Mouse (Mus musculus) Muller cell, postnatal 12 days (primary cell): ENCODE results near the gene Asap2.

Source experiments
- DNase-seq: peaks from one replicate; pipeline ENCODE4 v3.0.0-alpha.2; 2015; ENCODE audit errors: inconsistent ontology term

Gene Asap2

DNA sequence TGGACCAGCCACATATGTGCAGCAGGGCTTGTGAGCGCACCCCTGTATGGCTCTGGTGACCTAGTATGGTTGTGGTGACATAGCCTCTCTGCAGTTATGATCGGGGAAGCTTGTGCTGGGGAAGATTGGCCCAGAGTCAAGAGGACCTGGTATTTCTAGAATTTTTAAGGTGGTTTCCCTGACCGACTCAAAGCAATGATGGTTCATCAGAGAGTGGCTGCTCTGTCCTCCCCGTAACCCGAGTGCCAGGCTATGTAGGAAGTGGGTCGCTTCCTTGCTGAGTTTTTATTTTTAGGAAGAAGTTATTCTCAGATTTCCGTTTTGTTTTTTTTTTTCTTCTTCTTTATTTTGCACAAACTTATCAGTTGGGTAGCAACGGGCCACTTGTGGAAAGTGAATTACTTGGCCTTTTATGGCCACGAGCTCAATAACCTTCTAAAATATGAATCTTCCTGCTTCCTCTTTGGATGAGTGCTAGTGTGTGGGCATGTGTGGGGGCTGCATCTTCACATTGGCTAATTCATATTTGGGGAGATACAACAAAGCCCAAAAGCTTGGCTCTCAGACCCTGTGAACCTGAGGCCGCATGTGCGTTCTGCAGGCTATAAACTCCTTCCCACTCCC lies 218.0 kb downstream of the Asap2 start:
- DNase-seq: no peak

DNA sequence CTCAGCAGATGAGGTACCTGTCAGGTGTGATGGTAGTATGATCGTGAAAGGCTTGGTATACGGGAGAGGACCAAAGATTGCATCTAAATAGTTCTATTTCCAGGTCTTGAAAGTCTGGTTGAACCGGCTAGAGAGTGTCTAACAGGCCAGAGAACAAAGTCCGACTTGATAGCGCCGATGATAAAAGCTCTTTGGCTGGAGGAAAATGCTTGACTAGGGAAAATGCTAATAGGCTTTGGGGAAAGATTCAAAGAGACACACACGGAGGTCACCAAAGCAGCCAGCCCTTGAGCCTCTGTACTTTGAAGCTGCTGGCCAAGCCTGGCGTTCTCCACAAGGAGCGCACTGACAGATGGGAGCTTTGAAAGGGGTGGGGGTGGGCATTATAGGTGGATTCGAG lies 219.0 kb downstream of the Asap2 start:
- DNase-seq: no peak

DNA sequence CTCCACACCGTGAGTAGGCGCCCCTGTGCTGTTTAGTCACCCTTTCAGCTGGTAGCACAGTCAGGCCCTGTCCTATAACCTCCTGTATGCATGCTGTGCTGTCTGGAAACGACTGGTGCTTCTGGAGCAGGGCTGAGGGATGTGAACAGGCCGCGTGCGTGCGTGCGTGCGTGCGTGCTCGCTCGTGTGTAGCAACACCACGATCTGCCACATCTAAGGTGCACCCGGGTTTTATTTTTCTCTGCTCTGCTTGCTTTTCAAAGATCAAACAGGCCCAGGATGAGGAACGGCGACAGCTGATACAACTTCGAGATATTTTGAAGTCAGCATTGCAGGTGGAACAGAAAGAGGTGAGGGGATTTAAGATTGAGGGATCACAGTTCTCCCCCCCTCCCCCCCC lies 222.6 kb downstream of the Asap2 start:
- no peak for DNase-seq

DNA sequence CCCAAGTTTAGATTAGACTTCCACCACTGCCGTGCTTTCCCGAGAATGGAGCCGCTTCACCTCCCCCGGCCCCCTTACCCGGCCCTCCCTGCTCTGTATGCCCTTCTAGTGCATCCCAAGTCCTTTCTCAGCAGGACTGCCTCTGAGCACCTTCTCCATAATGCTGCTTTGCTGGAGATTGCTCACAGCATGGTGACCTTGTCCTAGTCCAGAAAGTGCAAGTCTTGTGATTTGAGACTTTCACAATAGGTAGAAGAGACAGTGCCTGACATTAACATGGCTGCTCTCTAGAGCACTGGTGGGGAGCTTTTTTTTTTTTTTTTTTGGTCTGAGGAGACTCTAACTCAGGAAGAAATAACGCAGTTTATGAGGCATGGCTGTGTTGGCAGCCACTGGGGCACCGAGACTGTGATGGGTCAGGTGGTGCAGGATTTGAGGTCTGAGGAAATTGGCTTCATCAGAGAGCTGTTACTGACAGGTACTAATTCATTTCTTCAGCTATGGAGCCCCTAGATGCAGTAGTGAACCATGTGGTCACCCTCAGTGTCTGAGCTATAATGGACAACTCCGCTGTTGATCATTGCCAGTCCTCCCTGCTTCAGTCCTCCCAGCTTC lies 224.4 kb downstream of the Asap2 start:
- DNase-seq: no peak

DNA sequence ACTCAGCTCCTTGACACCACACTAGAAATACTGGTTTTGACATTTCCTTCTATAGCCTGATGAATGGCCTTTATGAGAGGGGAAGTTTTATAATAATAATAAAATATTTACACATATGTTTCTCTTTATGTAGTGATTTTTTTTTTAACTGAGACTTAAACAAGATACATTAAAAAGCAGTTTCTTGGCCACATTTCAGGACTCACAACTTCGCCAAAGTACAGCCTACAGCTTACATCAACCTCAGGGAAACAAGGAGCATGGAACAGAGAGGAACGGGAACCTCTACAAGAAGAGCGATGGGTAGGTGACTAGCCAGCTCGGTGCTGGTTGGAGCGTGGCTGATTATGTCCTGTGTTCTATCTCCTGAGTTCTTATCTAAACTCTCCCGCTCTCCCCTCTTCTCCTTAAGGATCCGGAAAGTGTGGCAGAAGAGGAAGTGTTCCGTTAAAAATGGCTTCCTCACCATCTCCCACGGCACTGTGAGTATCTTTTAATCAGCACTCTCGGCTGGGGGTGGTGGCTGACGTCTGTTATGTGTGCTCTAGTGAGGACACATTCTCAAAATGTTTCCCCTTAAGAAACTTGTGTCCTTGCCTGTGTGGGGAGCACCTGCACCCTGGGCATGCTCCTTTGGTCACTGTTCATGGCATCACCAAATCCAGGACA lies 227.7 kb downstream of the Asap2 start:
- no peak for DNase-seq

DNA sequence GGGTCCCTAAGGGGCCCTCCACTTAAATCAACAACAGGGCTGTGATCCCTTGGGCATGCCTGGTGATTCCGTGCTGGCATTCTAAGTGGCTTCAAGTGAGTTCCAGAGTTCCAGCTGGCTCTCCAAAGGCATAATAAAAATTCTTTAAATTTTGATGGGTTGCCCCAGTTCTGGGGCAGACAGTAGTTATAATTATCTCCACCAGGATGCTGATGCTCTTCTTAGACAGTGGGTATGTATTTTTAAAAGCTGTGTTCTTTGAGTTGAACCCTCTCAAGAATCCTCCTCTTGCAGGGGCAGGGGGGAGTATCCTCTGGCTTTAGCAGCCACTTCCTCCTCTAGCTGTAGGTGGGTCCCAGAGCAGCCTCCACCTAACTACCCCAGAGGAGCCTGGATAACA lies 230.3 kb downstream of the Asap2 start:
- DNase-seq: no peak

DNA sequence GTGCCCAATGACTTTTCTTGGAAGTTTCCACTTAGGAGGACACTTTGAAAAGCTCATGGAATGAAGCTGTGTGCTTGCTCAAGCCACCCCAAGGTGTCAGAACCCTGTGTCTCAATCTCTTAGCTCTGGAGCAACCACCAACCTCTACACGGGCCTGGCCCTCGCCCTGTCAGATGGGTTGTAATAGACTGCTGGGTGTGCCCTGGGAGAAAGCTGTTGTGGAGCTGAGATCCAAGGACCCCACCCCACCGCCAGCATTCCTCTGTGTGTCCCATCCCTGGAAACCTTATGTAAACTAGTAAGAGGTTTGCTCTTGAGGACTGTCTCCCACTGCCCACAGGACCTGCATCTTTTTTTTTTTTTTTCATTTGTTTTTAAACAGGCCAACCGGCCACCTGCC lies 233.7 kb downstream of the Asap2 start:
- DNase-seq: no peak

DNA sequence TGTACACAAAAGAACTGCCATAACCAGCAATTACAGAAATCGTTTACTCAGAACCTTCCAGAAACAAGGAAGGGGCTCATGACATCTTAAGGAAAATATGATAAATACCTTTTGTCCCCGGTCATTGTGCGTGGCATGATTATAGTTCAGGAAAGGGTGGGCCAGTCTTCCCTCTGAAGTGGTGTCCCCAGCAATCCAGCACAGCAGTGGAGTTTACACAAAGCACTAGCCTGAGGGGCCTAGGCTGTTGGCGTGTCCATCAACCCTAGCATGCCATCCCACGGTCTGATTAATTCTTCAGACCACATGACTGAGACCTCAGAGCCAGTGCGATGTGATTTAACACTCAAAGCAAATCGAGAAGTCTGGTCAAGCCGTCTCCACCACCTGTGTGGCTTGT lies 235.1 kb downstream of the Asap2 start:
- peak; percentile 63 for DNase-seq

DNA sequence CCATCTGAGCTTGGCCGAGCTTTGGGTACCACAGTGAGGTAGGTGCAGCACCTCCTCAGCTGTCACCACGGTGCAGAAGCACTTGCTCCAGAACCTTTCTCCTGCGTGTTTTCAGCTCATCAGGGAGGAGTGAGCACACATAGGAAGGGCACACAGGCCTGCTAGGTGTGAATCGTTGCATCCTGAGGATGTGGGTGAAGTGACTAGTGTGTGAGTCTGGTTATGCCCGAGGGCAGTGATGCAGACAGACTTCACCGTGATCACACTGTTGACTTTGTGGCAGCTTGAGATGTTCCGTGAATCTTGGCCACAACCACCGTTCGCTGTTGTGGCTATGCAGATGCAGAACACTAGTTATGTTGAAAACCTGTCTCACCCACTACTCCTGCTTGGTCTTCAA lies 236.1 kb downstream of the Asap2 start:
- no peak for DNase-seq

DNA sequence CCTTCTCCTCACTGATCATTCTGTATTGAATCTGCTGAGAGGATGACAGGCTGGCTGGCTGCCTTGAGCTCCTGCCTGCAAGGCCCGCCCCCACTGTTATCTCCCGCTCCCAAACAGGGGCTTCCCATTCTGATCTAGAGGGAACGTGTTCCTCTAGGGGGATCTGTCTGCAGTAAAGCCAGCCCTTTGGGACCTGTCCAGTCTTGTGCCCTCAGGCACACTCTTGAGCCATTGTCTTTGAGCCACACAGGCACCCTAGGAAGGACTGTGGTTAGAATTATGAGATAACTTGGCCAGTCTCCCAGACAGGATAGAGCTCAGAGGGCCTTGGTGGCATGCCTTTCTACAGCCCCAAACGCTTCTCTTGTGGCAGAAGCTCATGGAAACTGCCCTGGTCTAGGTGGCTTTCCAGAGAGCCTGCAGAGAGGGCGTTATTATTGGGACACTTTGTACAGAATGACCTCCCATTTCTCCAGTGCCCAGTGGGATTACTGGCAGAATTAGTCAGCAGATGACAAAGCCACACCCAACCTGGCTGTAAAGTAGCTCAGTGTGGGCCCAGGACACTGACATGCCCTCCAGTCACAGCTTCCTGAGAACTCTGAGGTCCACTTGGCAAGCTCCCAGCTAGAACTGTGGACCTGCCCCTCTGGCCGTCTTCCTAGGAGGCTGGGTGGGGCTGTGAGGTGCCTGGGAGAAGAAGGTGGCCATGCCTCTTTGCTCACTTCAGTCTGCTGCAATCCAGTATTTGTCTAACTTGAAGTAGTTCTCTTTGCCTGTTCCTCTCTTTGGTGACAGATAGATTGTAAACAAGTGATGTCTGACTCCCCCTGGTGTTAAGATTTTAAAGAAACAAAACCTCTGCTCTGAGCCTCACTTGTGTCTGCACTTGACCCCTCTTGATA lies 237.1 kb downstream of the Asap2 start:
- peak; percentile 98 for DNase-seq

DNA sequence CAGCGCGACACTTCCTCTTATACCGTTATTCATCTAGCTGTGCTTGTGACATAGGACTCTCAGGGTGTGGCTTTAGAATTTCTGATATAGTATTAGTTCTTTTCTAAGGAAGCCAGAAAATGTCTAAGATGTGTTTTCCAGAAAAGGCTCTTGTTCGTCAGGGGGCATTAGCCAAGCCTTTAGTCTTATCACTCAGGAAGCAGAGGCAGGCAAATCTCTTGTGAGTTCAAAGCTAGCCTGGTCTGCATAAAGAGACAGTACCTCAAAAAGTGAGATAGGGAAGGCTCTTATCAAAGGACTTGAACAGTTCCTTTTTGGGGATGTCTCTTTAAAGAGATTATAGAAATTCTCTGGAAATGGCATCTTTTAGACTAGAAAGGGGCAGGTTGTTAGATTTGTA lies 238.4 kb downstream of the Asap2 start:
- DNase-seq: no peak

DNA sequence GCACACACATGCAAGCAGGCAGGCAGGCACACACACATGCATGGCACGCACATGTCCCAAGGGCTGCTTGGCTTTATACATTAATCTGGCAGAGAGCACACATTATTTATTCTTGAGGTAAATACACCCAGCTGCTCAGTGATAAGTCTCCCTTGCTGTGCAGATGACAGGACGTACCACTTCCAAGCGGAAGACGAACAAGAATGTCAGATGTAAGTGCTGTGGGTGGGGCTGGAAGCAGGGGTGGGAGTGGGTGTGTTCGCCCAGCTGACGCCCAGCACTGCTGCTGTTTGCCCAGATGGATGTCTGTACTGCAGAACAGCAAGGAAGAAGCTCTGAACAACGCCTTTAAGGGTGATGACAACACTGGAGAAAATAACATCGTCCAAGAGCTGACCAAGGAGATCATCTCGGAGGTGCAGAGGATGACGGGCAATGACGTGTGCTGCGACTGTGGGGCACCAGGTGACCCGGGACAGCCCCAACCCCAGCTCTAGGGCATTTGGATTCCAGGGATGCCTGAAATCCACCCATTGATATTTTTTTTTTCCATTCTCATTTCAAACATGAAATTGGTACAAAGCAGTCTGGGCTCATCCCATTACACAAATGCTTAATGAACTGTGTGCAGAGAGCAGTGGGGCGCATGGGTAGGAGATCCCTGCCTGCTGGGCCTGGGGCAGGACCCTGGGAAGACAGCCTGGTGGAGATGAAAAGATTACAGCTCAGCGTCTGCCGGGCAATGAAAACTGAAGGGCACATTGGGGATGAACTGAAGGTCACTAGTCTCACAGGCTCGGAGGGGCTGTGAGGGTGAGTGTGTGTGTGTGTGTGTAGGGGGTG lies 239.0 kb downstream of the Asap2 start:
- peak; percentile 83 for DNase-seq

DNA sequence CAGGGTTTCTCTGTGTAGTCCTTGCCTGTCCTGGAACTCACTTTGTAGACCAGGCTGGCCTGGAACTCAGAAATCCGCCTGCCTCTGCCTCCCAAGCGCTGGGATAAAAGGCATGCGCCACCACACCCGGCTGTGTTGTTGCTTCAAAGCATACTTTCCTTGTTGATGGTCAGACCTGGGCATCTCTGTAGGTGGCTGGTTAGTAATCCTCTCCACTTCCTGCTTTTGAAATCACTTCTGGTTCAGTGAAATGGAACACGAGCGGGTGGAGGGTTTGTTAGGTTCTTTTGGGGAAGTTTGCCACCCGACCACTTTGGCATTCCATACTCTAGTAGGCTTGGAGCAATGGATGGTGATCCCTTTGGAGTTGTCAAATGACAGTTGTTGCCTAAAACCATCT lies 243.5 kb downstream of the Asap2 start:
- DNase-seq: no peak

DNA sequence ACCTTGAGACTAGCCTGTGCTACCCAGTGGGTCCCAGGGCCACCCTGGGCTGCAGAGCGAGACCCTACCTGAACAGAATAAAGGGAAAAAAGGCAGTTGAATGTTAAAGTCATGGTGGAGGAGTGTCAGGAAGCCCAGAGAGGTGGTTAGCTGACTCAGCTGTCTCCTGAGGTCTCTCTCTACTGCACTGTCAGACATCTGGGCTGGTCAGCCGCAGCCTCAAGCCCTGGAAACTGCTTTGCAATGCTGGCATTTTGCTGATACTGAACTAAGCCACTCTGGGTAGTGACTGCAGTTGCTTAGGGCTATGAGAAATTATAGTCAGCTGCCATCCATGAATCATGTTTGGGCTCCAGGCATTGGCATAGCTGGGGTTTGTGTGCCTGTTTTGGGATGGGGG lies 244.3 kb downstream of the Asap2 start:
- no peak for DNase-seq

DNA sequence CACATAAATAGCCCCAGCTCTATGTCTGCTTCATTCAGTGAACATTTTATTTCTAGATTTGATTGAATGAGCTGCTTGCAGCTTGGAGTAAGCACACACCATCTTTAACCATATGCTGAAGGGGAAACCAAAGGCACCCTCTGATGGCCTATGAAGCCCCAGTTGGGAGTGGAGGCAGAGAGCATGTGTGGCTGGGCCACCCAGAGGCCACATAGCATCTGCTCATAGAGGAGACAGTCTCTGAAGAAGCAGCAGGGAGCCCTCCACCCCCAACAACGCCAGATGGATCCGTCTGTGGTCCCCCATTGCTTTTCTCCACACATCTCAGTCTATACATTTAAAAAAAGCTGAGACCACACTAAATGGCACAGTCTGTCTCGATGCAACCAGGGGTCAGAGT lies 251.7 kb downstream of the Asap2 start:
- no peak for DNase-seq

DNA sequence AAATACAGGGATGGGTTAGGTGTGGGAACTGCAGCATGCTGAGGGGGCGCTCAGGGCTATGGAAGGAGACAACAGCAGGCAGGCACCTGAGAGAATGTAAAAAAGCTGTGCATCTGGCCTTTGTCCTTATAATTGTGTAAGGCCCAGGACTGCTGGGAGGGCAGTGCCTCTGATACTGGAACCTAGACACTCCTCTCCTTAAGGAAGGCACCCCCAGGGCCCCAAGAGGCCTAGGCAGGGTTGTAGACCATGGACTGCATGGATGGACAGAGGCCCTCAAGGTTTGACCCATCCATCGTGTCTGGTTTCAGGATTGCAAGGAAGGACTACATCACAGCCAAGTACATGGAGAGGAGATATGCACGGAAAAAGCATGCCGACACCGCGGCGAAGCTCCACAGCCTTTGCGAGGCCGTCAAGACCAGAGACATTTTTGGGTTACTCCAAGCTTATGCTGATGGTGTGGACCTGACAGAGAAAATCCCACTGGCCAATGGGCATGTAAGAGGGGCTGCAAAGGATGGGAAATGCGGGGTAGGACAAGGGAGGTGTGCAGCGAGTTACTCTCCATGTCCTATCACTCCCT lies 254.2 kb downstream of the Asap2 start:
- DNase-seq: no peak

DNA sequence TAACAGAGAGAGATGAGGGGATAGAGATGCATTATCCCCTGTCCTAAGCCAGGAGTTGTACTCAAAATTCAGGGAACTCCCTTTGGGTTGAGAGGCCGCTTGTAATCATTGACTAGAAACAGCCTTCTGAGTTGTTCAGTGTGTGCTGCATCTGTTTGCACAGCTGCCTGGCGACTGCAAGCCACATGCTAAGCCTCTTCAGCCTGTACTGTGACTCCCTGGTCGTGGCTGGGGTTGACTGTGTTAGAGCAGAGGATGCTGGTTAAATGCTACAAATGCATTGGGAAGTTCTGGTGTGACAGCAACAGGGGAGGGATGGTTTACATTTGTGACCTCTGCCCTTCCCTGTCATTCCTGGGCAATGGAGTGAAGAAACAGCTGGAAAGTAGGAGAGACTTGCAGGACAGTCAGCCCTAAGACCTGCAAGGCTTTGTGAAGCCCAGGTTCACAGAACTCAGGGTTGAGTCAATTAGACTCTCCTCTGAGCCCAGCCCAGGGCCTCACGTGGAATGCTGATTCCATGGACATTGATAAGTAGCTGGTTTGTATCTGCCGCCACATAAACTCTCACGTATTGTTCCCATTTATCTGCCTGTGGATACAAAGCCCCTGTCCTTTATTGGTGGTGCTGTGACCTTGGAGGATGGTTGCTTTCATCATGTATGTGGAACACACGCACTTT lies 257.6 kb downstream of the Asap2 start:
- DNase-seq: no peak

DNA sequence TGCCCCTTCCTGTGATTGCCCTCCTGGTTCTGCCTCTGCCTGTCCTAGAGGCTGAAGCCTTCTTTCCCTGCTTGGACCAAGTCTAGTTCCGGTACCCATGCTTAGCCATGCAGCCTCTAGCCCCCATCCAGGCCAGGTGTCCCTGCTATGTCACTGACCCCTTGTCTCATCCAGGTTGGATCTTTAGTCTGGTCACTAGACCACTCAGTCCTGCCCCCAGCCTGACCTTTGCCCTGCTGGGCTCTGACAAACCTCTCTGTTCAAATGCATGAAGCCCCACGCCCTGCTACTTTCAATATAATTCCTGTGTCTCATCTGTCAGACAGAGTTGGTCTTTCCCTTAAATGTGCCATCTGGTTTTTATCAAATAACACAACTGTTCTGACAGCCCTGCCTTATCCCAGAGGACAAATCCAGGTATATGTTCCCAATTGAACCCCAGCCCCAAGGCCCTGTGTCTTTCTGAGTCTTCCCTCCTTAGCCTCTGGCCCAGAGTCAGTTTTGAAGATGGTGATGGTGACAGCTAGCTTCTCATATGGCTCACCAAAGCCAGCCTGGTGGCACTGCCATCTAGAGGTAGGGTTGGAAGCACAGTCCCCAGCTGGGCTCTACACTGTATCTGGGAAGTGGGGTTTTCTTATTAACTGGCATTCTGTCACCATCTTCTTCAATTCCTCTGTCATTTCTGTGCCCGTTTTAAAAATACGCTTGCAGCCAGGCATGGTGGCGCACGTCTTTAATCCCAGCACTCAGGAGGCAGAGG lies 270.4 kb downstream of the Asap2 start:
- DNase-seq: no peak

DNA sequence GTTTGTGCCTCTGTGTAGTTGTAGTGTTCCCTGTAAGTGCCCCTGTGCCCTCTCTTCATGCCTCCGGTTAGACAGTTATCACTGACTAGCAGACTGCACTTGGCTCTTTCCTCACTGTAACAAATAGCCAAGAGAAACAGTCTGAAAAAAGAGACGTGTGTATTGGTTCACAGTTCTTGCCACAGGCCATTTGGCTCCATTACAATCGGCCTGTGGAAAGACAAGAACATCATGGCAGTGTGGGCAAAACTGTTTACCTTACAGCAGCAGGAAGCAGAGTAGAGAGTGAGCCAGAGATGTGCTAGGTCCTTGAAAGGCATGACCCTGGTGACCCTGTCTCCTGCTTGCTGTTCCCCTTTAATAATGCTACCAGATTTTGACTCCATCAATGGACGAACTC lies 271.3 kb downstream of the Asap2 start:
- no peak for DNase-seq

DNA sequence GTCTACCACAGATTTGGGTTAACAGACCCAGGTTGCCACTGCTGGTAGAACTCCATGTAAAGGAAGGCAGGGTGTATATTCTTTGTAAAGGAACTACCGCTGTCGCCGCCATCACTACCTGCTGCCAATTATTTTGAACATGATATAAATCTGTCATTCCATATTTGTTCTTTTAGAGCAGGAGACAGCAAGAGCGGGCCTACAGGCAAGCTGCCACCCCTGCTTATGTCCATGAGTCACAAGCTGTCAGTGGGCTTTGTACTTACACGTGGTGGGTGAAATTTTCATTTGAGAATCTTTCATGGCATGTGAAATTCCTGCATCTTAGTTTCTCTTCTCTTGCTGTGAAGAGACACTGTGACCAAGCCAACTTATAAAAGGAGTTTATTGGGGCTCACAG lies 273.0 kb downstream of the Asap2 start:
- no peak for DNase-seq
